Mouse (Mus musculus) bone marrow macrophage, adult 2 months (primary cell): ENCODE data around the gene Pax2.

Experiments used
- CTCF ChIP-seq: IDR thresholded peaks from 2 replicates; pipeline ENCODE4 v1.5.1; 2012; ENCODE audit warnings: low read depth, mild to moderate bottlenecking, low read length, moderate library complexity
- POLR2A ChIP-seq: IDR thresholded peaks from 2 replicates; pipeline ENCODE4 v1.6.1; 2012; ENCODE audit warnings: mild to moderate bottlenecking, low read depth, low read length, borderline replicate concordance

GRCm38 (mm10) chr19:44799156-44799555 is 43.3 kb downstream of the Pax2 start:
- TF ChIP-seq POLR2A (no peak), CTCF (no peak)
